Mouse (Mus musculus) v-Abl transformed pro-B cells (cell line): ENCODE measurements around the gene Rundc1.

ENCODE experiments used
- in situ Hi-C, 2 experiments: fragments of 400-800 bp; cut with MboI; formaldehyde crosslinking; loops; one replicate each; pipeline ENCODE4 v1.15.1; 2025; ENCODE audit not compliant: unreplicated experiment in 2 of 2

The Rundc1 gene

DNA sequence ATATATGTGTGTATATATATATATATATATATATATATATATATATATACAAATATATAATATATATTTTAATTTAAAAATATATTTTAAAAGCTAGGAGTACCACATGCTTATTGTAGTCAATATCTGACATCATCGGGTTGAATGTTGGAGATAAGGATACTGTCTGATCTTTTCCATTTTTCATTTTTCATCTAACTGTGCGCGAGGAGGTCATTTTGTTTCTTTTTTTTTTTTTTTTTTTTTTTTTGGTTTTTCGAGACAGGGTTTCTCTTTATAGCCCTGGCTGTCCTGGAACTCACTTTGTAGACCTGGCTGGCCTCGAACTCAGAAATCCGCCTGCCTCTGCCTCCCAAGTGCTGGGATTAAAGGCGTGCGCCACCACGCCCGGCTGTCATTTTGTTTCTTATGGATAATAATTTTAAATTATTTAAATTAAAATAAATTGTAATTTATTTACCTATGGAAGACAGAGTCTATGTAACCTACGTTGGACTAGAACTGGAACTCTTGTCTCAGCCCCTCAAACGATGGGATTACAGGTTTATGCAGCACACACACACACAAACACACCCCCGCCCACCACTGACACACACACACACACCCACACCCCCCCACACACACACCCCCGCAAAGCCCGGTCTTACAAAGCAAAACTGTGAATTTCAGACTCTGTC is 16.7 kb downstream of the Rundc1 start:
- in situ Hi-C loops = loop anchor here in 1 of 2 experiments (25.0 kb wide), 1 partner anchor 354 kb away; the partner anchor contains the start of genes Coasy, Hsd17b1, Mlx and Psmc3ip

- in situ Hi-C loops = loop anchor here in 1 of 2 experiments (25.0 kb wide), 1 partner anchor 355 kb away; the partner anchor contains the start of genes Coasy, Hsd17b1, Mlx and Psmc3ip
Measured at GRCm38 (mm10) chr11:101442127-101442693, 17.3 kb downstream of the Rundc1 start, which contains the start of gene Rpl27. Gene Rpl27, plus strand, starts transcription at chr11:101442298.

DNA sequence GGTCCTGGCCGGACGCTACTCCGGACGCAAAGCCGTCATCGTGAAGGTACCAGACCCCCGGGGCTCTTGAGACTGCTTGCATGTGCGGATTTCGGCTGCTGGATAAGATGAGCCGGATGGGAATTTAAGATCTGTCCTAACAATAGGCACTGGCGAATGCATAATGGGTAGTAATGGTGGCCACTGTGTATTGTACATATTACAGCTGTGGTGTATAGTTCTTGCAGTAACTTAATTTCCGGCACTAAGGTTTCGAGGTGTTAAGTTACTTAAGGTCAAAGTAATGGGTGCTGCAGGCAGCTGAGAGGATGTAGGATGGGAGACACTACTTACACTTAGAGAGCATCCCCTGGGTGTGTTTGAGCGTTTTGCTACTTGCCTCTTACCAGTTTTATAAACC is 17.9 kb downstream of the Rundc1 start:
- in situ Hi-C loops = loop anchor here in 1 of 2 experiments (25.0 kb wide), 1 partner anchor 355 kb away; the partner anchor contains the start of genes Coasy, Hsd17b1, Mlx and Psmc3ip

DNA sequence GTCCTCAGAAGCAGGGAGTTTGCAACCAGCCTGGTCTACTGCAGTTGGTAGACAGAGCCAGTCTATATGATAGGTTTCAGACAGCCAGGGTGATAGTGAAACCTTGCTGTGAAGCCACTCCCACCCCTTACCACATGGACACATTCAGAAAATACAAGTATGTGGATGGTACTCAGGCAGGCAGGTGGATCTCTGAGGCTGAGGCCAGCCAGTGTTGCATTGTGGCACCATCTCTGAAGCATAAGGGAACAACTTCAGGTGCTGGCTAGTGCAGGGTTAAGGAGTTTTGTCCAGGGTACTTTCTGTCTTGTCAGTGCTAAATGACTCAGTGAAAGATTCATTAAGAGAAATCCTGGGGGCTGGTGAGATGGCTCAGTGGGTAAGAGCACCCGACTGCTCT is 21.4 kb downstream of the Rundc1 start:
- in situ Hi-C loops = loop anchor here in 1 of 2 experiments (25.0 kb wide), 1 partner anchor 359 kb away; the partner anchor contains the start of genes Coasy, Hsd17b1, Mlx and Psmc3ip

DNA sequence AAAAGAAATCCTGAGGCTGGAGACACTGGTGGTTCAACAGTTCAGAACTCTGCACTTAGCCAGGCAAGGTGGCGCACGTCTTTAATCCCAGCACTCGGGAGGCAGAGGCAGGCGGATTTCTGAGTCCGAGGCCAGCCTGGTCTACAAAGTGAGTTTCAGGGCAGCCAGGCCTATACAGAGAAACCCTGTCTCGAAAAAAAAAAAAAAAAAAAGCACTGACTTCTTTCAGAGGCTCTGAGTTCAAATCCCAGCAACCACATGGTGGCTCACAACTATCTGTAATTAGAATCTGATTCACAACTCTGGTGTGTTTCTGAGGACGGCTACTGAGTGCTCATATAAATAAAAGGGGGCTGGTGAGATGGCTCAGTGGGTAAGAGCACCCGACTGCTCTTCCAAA is 22.0 kb downstream of the Rundc1 start:
- in situ Hi-C loops = loop anchor here in 1 of 2 experiments (25.0 kb wide), 1 partner anchor 360 kb away; the partner anchor contains the start of genes Coasy, Hsd17b1, Mlx and Psmc3ip

DNA sequence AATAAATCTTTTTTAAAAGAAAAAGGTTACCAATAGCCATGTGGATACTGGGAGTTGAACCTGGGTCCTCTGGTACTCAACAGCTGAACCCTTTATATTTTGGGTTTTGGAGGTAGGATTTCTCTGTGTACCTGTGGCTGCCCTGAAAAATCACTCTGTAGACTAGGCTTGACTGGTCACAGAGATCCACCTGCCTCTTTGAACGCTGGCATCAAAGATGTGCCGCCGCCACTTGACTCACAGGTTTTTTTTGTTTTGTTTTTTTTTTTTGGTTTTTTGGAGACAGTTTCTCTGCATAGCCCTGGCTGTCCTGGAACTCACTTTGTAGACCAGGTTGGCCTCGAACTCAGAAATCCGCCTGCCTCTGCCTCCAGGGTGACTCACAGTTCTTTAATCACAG is 22.9 kb downstream of the Rundc1 start:
- in situ Hi-C loops = loop anchor here in 1 of 2 experiments (25.0 kb wide), 1 partner anchor 360 kb away; the partner anchor contains the start of genes Coasy, Hsd17b1, Mlx and Psmc3ip

DNA sequence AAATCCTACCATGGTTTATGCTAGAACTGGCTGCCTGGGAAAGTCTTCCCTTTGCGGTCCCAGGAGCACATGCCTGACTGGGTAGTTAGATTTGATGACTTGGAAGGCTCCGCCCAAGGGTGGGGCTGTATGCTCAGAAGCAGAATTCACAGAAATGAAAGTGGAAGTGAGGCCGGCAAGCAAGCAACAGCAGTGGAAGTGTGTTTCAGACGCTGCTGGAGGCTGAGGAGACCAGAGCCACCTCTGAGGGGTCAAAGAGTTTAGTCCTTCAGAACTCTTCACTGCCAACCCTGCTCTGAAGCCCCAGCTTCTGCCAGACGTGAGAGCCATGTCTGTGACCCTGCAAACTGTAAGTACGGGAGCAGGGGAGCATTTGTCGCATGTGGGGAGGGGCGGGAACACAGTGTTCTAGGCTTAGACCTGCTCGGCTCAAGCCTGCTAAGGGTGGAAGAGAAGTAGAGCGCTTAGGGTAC is 23.4 kb downstream of the Rundc1 start, which contains the start of gene Ifi35:
Gene Ifi35 (plus strand): TSS at position 134 of the 473 bp plus-strand sequence.
- in situ Hi-C loops = loop anchor here in 1 of 2 experiments (25.0 kb wide), 1 partner anchor 361 kb away; the partner anchor contains the start of genes Coasy, Hsd17b1, Mlx and Psmc3ip

DNA sequence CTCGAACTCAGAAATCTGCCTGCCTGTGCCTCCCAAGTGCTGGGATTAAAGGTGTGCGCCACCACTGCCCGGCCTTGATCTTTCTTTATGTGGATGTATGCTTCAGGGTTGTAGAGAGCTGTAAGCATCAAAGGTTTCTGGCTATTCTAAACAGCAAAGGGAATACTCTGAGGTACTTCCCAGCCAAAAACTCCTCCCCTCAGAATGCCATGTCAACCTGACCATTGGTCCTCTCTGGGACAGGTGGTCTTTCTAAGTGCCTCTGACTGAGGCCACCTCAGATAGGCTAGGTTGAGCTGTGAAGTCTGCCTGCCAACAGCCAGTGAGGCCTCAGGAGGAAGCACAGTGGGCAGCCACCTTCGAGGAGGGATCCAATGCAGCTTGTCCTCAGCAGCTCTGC is 24.0 kb downstream of the Rundc1 start:
- in situ Hi-C loops = loop anchor here in 1 of 2 experiments (25.0 kb wide), 1 partner anchor 362 kb away; the partner anchor contains the start of genes Coasy, Hsd17b1, Mlx and Psmc3ip

- in situ Hi-C loops = loop anchor here in 1 of 2 experiments (25.0 kb wide), 1 partner anchor 362 kb away; the partner anchor contains the start of genes Coasy, Hsd17b1, Mlx and Psmc3ip
Measured at GRCm38 (mm10) chr11:101449596-101449995, 24.7 kb downstream of the Rundc1 start.

DNA sequence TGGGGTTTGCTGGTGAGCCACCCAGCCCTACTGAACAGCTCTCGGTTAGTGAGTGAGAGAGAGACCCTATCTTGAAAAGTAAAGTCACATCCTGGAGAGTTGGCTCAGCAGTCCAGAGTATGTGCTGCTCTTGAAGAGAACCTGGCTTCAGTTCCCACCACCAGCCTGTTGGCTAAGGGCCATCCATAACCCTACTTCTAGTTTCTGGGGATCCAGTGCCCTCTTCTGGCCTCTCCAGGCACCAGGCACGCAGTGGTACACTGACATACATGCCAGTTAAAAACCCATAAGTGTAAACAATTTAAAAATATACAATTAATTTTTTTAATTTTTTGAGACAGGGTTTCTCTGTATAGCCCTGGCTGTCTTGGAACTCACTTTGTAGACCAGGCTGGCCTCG is 25.5 kb downstream of the Rundc1 start:
- in situ Hi-C loops = no loop called here

- in situ Hi-C loops = no loop called here
Measured at GRCm38 (mm10) chr11:101451536-101451935, 26.7 kb downstream of the Rundc1 start.

- in situ Hi-C loops = no loop called here
Measured at GRCm38 (mm10) chr11:101452093-101452774, 27.3 kb downstream of the Rundc1 start.

DNA sequence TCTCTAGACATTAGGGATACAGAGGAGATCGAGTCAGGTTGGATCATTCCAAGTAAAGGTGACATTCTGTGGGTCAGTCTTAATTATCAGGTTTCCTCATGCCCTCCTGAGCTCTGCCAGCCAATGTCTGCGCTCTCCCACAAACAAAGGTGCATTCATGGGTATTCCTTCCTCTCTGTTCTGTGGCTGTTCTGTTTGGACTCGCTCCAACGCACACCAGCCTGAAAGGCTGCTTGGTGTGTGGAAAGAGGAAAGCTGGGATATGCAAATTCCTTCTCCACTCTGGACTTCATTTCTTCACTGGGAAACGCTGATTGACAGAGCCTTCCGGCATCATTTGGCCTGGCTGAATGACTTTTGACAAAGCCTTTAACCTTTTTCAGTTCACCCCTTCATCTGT is 29.8 kb downstream of the Rundc1 start:
- in situ Hi-C loops = no loop called here

GRCm38 (mm10) chr11:101455627-101456026 is 30.7 kb downstream of the Rundc1 start:
- in situ Hi-C loops = no loop called here

- in situ Hi-C loops = no loop called here
Measured at GRCm38 (mm10) chr11:101457631-101458030, 32.7 kb downstream of the Rundc1 start.

DNA sequence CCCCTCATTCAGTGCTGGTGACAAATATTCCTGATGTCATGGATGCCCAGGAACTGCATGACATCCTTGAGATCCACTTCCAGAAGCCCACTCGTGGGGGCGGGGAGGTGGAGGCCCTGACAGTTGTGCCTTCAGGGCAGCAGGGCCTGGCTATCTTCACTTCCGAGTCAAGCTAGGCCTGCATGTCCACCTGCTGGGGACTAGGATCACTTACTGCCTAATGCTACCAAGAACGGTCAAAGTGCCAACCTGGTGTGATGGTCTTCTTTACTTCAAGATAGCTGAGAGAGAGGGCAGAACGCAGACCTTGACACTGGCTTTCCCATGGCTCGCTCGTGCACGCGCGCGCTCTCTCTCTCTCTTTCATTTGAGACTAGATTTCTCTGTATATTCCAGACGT is 33.3 kb downstream of the Rundc1 start:
- in situ Hi-C loops = no loop called here

DNA sequence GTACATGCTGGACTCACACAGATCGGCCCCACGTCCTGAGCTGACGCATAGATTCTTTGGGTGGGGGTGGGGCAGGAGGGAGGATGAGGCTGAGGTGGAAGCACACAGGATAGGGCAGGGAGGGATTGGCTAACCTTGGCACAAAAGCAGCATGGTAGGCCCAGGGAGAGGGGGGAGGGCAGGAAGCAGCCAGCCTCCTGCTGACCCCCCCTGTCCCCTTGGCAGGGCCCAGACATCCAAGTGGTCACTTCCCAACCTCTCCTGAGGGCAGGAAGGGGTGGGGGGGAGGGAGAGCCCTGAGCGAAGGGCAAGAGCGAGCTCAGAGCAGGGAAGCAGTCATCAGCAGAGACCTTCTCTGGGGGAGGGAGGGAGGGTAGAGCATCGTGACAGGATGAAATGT is 34.8 kb downstream of the Rundc1 start:
- in situ Hi-C loops = loop anchor here (5.0 kb wide), 2 partner anchors 88 to 103 kb away; no protein-coding TSS in a partner anchor

GRCm38 (mm10) chr11:101460321-101460720 is 35.4 kb downstream of the Rundc1 start:
- in situ Hi-C loops = loop anchor here (5.0 kb wide), 2 partner anchors 87 to 102 kb away; no protein-coding TSS in a partner anchor

GRCm38 (mm10) chr11:101462141-101462540 is 37.3 kb downstream of the Rundc1 start:
- in situ Hi-C loops = loop anchor here (5.0 kb wide), 2 partner anchors 85 to 100 kb away; no protein-coding TSS in a partner anchor
